9 mouse cellular contexts compared by ENCODE assay signal in the genomic region with DNA sequence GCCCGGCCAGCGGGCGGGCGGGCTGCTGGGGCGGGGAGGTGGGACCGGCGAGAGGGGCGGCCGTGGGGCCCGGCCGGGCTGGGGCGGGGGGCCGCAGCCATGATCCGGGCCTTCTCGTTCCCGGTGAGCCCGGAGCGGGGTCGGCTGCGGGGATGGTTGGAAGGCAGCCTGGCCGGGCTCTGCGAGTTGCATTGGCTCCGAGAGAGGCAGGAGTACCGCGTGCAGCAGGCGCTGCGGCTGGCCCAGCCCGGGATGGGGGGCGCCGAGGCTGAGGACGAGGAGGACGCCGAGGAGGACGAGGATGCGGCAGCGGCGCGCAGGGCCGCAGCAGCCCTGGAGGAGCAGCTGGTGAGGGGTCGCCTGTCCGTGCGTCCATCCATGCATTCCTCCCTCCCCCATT. TPM values are rescaled to one million over a fixed set of nuclear protein-coding genes. Genes with fewer than 3 reads are reported as not detected.
A peak's percentile ranks its signal among the peaks of the same experiment; 100 is the strongest.
DNase-seq lines count a peak whose midpoint lies in the region; ATAC-seq and TF ChIP-seq lines count a peak whose summit lies in the region.
"Had no signal": no experiment of that assay in that cellular context is flagged by ENCODE, and none has a peak within 500 bp of the region (broad histone marks: within the 10 kb centered on the region; RNA-seq: fewer than 3 reads in every experiment).

No protein-coding gene starts in this region.

- H3K4me2 ChIP-seq in forebrain, embryonic 12.5 days, result peak overlapping the region; percentile 92
- peak overlapping the region; percentile 97 for H3K4me2 ChIP-seq in liver, embryonic 13.5 days

- no peaks in the 10 kb centered on the region for H3K27me3 ChIP-seq in heart, embryonic 10.5 days (ENCODE audit: insufficient read depth, poor library complexity, severe bottlenecking)
- H3K27me3 ChIP-seq in C2C12 (ENCODE audit: control insufficient read depth, insufficient read depth, insufficient read length), result no peaks in the 10 kb centered on the region
- H3K27me3 ChIP-seq in forebrain, embryonic 12.5 days, result no peaks in the 10 kb centered on the region
- peaks cover 22% of the 10 kb centered on the region for H3K27me3 ChIP-seq in liver, embryonic 13.5 days

- under 1% methylated on average over 36 of the region's 42 CpGs for WGBS in heart, embryonic 10.5 days
- under 1% methylated on average over 41 of the region's 42 CpGs for WGBS in forebrain, embryonic 12.5 days
- WGBS in liver, embryonic 13.5 days (ENCODE audit: insufficient replicate concordance), result 1% methylated on average over 42 of the region's 42 CpGs

- no peaks in the 10 kb centered on the region for H3K9me3 ChIP-seq in heart, embryonic 10.5 days
- H3K9me3 ChIP-seq in forebrain, embryonic 12.5 days, result no peaks in the 10 kb centered on the region
- H3K9me3 ChIP-seq in liver, embryonic 13.5 days (replicated peaks), result no peaks in the 10 kb centered on the region

- H3K9ac ChIP-seq in forebrain, embryonic 12.5 days, result peak overlapping the region; percentile 86
- peak overlapping the region; percentile 74 for H3K9ac ChIP-seq in liver, embryonic 13.5 days

- H3K79me2 ChIP-seq in C2C12 (ENCODE audit: control insufficient read depth, insufficient read depth), result no peaks in the 10 kb centered on the region

- peak overlapping the region; percentile 96 for H3K27ac ChIP-seq in heart, embryonic 10.5 days
- H3K27ac ChIP-seq in forebrain, embryonic 12.5 days, result peak overlapping the region; percentile 81
- peak overlapping the region; percentile 23 for H3K27ac ChIP-seq in liver, embryonic 13.5 days

- ATAC-seq in forebrain, embryonic 12.5 days (ENCODE audit: low FRiP score), result no peak; the same call in 1 of the 2 replicates
- no peak for ATAC-seq in liver, embryonic 13.5 days (ENCODE audit: low read depth)
- ATAC-seq in megakaryocyte progenitor cell, adult 5-6 weeks (replicated peaks; ENCODE audit: poor library complexity), result no peak
- ATAC-seq in frontal cortex, adult (ENCODE audit: low TSS enrichment), result no peak

- no peak for DNase-seq in heart, embryonic 10.5 days (ENCODE audit: low spot score)
- no peak for DNase-seq in heart, postnatal 10 days
- DNase-seq in liver, embryonic 13.5 days, result no peak
- DNase-seq in left cerebral cortex, adult 9 months (ENCODE audit: low spot score in 2 of 2), result no peak

- H3K36me3 ChIP-seq in heart, embryonic 10.5 days, result peaks cover 40% of the 10 kb centered on the region
- no peaks in the 10 kb centered on the region for H3K36me3 ChIP-seq in C2C12 (ENCODE audit: control insufficient read depth, insufficient read depth)
- peaks cover 6% of the 10 kb centered on the region; the same call in 1 of the 2 replicates for H3K36me3 ChIP-seq in forebrain, embryonic 12.5 days (replicated peaks)
- 0 out of 2 replicates have a peak, but pooled peaks cover 2% of the 10 kb centered on the region for H3K36me3 ChIP-seq in liver, embryonic 13.5 days

- intact Hi-C loops in heart, postnatal 10 days (cut with DNase I), result no loop called here

- peak overlapping the region; percentile 76 for H3ac ChIP-seq in C2C12 (ENCODE audit: control insufficient read depth, insufficient read length, low read depth)

- peaks cover 20% of the 10 kb centered on the region for H3K4me1 ChIP-seq in heart, embryonic 10.5 days
- H3K4me1 ChIP-seq in forebrain, embryonic 12.5 days, result peaks cover 32% of the 10 kb centered on the region
- peaks cover 31% of the 10 kb centered on the region for H3K4me1 ChIP-seq in liver, embryonic 13.5 days (replicated peaks)

- no peak for TF ChIP-seq CTCF in C2C12 (IDR thresholded peaks at IDR 0.05; ENCODE audit: control insufficient read depth, insufficient read depth, insufficient read length)

- H3K79me3 ChIP-seq in C2C12 (ENCODE audit: low read depth), result no peaks in the 10 kb centered on the region

- H3K4me3 ChIP-seq in heart, embryonic 10.5 days, result peak overlapping the region; percentile 84
- peak overlapping the region; percentile 29 for H3K4me3 ChIP-seq in C2C12 (ENCODE audit: insufficient read depth, poor library complexity, severe bottlenecking)
- H3K4me3 ChIP-seq in forebrain, embryonic 12.5 days (replicated peaks), result peak overlapping the region; percentile 78
- peak overlapping the region; percentile 67 for H3K4me3 ChIP-seq in liver, embryonic 13.5 days (replicated peaks)

TF ChIP-seq in C2C12, 6 proteins besides CTCF, POLR2A, EP300 and RAD21:
- TF ChIP-seq MYOD1 (IDR thresholded peaks at IDR 0.05; ENCODE audit: control insufficient read depth, insufficient read length, low read depth) (no peak), FOSL1 (IDR thresholded peaks at IDR 0.05; ENCODE audit: insufficient read depth, low read length, poor library complexity, severe bottlenecking) (no peak), MAX (IDR thresholded peaks at IDR 0.05) (no peak), MYOG (IDR thresholded peaks at IDR 0.05; ENCODE audit: control insufficient read depth, extremely low read depth, insufficient read length) (no peak), CEBPB (IDR thresholded peaks at IDR 0.05; ENCODE audit: low read depth) (no peak), USF1 (IDR thresholded peaks at IDR 0.05; ENCODE audit: low read depth) (no peak)

RNA-seq across cellular contexts. Expression of gene Dact3, which starts 0.2 kb away (rescaled TPM):
- polyA plus RNA-seq in heart, embryonic 10.5 days (2016; fragmentation: Nextera tagmentation; extraction: Ambion mirVana), result 5.0 and 7.2 TPM in 2 replicates
- total RNA-seq in heart, postnatal 10 days (2021), result 10 to 100 TPM; 28.2 to 32.7 TPM
- polyA plus RNA-seq in C2C12 (2012; fragmentation: generic; extraction: Trizol), result 5.3 TPM
- 2.6 and 3.2 TPM in 2 replicates for polyA plus RNA-seq in forebrain, embryonic 12.5 days (2016; fragmentation: Nextera tagmentation; extraction: Ambion mirVana)
- polyA plus RNA-seq in liver, embryonic 13.5 days (2015; fragmentation: Nextera tagmentation; extraction: Ambion mirVana), result 0.15 and 0.17 TPM in 2 replicates
- total RNA-seq in megakaryocyte progenitor cell, adult 5-6 weeks (2015), result not detected in 2 replicates
- 0.04 and 0.17 TPM in 2 replicates for total RNA-seq in megakaryocyte progenitor cell, adult 5-6 weeks (2017)
- polyA plus RNA-seq: CD4-positive, CD25-positive, alpha-beta regulatory T cell, adult 4 months had no signal

RNA-seq across cellular contexts. Expression of gene Gng8, which starts 16.3 kb away (rescaled TPM):
- polyA plus RNA-seq in heart, embryonic 10.5 days (2016; fragmentation: Nextera tagmentation; extraction: Ambion mirVana), result 3.0 and 6.3 TPM in 2 replicates
- total RNA-seq in heart, postnatal 10 days (2021), result 1 to 10 TPM in 1 of 2 experiments, under 1 TPM in 1; 0.82 to 1.4 TPM
- 2.6 TPM for polyA plus RNA-seq in C2C12 (2012; fragmentation: generic; extraction: Trizol)
- 14.7 and 16.4 TPM in 2 replicates for polyA plus RNA-seq in forebrain, embryonic 12.5 days (2016; fragmentation: Nextera tagmentation; extraction: Ambion mirVana)
- polyA plus RNA-seq in liver, embryonic 13.5 days (2015; fragmentation: Nextera tagmentation; extraction: Ambion mirVana), result 0.67 and 0.81 TPM in 2 replicates
- not detected in 2 replicates for total RNA-seq in megakaryocyte progenitor cell, adult 5-6 weeks (2015)
- total RNA-seq in megakaryocyte progenitor cell, adult 5-6 weeks (2017), result not detected in 2 replicates
- polyA plus RNA-seq: CD4-positive, CD25-positive, alpha-beta regulatory T cell, adult 4 months had no signal

RNA-seq across cellular contexts. Expression of gene Ptgir, which starts 31.0 kb away (rescaled TPM):
- polyA plus RNA-seq in heart, embryonic 10.5 days (2016; fragmentation: Nextera tagmentation; extraction: Ambion mirVana), result 0.15 and 0.51 TPM in 2 replicates
- 1 to 10 TPM; 2.6 to 2.8 TPM for total RNA-seq in heart, postnatal 10 days (2021)
- polyA plus RNA-seq in C2C12 (2012; fragmentation: generic; extraction: Trizol), result 5.7 TPM
- 0.24 and 0.51 TPM in 2 replicates for polyA plus RNA-seq in forebrain, embryonic 12.5 days (2016; fragmentation: Nextera tagmentation; extraction: Ambion mirVana)
- 1.0 and 1.5 TPM in 2 replicates for polyA plus RNA-seq in liver, embryonic 13.5 days (2015; fragmentation: Nextera tagmentation; extraction: Ambion mirVana)
- total RNA-seq in megakaryocyte progenitor cell, adult 5-6 weeks (2015), result 2.1 and 2.6 TPM in 2 replicates
- 1.8 and 4.0 TPM in 2 replicates for total RNA-seq in megakaryocyte progenitor cell, adult 5-6 weeks (2017)

RNA-seq across cellular contexts. Expression of gene Prkd2, which starts 32.6 kb away (rescaled TPM):
- 8.9 and 9.4 TPM in 2 replicates for polyA plus RNA-seq in heart, embryonic 10.5 days (2016; fragmentation: Nextera tagmentation; extraction: Ambion mirVana)
- total RNA-seq in heart, postnatal 10 days (2021), result 10 to 100 TPM; 27.8 to 31.9 TPM
- 5.5 TPM for polyA plus RNA-seq in C2C12 (2012; fragmentation: generic; extraction: Trizol)
- polyA plus RNA-seq in forebrain, embryonic 12.5 days (2016; fragmentation: Nextera tagmentation; extraction: Ambion mirVana), result 10.0 and 10.9 TPM in 2 replicates
- 2.7 and 3.5 TPM in 2 replicates for polyA plus RNA-seq in liver, embryonic 13.5 days (2015; fragmentation: Nextera tagmentation; extraction: Ambion mirVana)
- total RNA-seq in megakaryocyte progenitor cell, adult 5-6 weeks (2015), result 6.2 and 8.8 TPM in 2 replicates
- total RNA-seq in megakaryocyte progenitor cell, adult 5-6 weeks (2017), result 6.0 and 8.8 TPM in 2 replicates

RNA-seq across cellular contexts. Expression of gene Calm3, which starts 48.6 kb away (rescaled TPM):
- 114 and 117 TPM in 2 replicates for polyA plus RNA-seq in heart, embryonic 10.5 days (2016; fragmentation: Nextera tagmentation; extraction: Ambion mirVana)
- total RNA-seq in heart, postnatal 10 days (2021), result 100 to 1,000 TPM; 252 to 262 TPM
- 365 TPM for polyA plus RNA-seq in C2C12 (2012; fragmentation: generic; extraction: Trizol)
- 227 and 234 TPM in 2 replicates for polyA plus RNA-seq in forebrain, embryonic 12.5 days (2016; fragmentation: Nextera tagmentation; extraction: Ambion mirVana)
- 92.0 and 102 TPM in 2 replicates for polyA plus RNA-seq in liver, embryonic 13.5 days (2015; fragmentation: Nextera tagmentation; extraction: Ambion mirVana)
- total RNA-seq in megakaryocyte progenitor cell, adult 5-6 weeks (2015), result 125 and 150 TPM in 2 replicates
- 419 and 440 TPM in 2 replicates for total RNA-seq in megakaryocyte progenitor cell, adult 5-6 weeks (2017)

Comparison
In these comparisons a context has a peak if more than half of its experiments do, and no peak if none do; other contexts are left out.
1. H3K27ac ChIP-seq: peak in every context shown above with its lines; median percentile 96 in heart, embryonic 10.5 days; 81 in forebrain, embryonic 12.5 days; 23 in liver, embryonic 13.5 days.
2. H3K4me3 ChIP-seq: peak in every context shown above with its lines; median percentile 84 in heart, embryonic 10.5 days; 78 in forebrain, embryonic 12.5 days; 67 in liver, embryonic 13.5 days; 29 in C2C12.